Mouse (Mus musculus) urinary bladder, postnatal 4 days (tissue): ENCODE data around the gene Sv2b.

Experiments used
- DNase-seq, 2 experiments: peaks; one replicate each; pipeline ENCODE4 v3.0.0; 2021 to 2022; ENCODE audit warnings: low spot score in 2 of 2

Gene Sv2b

DNA sequence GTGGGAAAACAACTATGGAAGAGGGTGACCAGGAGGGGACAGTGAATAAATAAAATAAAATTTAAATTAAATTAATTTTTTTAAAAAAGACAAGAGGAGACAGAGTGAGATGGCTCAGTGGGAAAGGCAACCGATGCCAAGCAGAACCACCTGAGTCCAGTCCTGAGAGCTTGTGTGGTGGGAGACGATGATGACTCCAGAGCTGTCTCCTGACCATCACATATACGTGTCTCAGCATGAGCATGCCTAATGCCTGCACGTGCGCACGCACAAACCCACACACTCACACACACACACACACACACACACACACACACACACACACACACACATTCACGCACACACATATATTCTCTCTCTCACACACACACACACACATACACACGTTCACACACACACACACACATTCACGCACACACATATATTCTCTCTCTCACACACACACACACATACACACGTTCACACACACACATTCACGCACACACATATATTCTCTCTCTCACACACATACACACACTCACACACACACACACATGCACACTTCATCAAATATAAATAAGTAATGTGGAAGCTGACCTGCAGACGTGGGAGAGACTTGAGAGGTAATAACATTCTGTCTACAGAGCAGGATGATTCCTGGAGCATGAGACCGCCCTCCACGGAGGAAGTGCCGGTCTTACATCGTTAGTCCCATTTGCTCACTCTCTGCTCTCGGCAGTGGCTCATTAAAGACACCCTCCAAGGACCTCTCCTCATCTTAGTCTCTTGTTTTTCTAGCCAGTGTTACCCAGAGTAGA lies 206.3 kb downstream of the Sv2b start:
- DNase-seq = no peak

DNA sequence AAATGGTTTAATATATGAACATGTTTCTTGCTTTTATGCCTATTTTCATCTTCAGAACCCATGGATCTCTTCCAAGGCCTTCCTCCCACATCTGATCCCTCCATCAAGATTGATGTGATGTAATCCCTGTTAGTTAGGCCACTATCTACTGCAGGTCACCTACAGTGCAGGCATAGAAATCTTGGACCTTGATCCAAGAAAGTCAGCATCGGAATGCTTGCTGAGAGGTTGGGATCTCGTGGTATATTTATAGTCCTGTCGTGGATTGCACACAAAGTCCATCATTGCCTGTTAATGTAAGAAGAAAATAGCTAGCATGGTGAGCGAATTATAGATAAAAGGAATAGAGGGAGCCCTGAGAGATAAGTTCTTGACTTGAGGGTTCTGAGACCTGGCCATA lies 223.6 kb downstream of the Sv2b start:
- DNase-seq = no peak

- DNase-seq = no peak
Measured at GRCm38 (mm10) chr7:75080163-75080562, 228.9 kb downstream of the Sv2b start.

DNA sequence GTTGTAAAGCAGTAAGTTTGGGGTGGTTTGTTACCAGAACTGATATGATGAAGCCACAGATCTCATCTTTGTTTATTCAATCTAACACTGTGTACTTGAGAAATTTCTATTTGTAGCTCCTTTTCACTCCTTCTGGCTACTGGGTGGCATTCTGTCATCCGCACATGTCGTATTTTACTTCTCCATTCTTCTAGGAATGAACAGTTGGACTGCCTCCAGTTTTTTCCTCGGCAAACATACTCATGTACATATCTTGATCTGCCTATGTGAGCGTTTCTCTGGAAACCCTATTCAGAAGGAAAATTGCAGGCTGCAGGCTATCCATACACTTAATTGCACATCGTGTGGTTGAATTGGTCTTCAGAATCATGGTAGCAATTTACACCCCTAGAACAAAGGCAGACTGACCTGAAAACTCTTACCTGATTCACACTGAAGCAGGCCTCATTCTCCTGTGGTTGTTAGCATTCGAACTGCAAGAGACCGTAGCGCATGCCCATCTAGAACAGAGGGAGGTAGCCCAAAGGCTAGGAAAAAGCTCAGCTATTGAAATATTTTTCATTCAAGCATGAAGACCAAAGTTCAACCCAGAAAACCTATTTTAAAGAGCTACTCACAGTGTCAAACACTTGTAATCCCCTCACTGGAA lies 231.4 kb downstream of the Sv2b start:
- DNase-seq = no peak
